Mouse (Mus musculus) hindbrain, embryonic 16.5 days (tissue): Measurements from ENCODE around the gene Vmn1r172. TPM values are rescaled to one million over a fixed set of nuclear protein-coding genes. Genes with fewer than 3 reads are reported as not detected.
"Not testable (repeated sequence)": the region's sequence is repeated elsewhere in the genome, so short reads cannot be mapped to it uniquely, and the experiment has no call there.

Experiments
- ATAC-seq: fragments of 200-750 bp; cut with Nextera tagmentation; 2 replicates; pipeline ENCODE4 v1.8.0; 2017; ENCODE audit warnings: moderate TSS enrichment, moderate library complexity
- H3K27ac ChIP-seq: fragments of 300-500 bp; sonication (generic); 2 replicates; pipeline ENCODE4 v1.5.1; 2014; ENCODE audit warnings: low read depth, mild to moderate bottlenecking, control low read depth, low read length, moderate library complexity
- H3K27me3 ChIP-seq: fragments of 300-500 bp; sonication (generic); replicated peaks from 2 replicates; pipeline ENCODE4 v1.6.1; 2014; ENCODE audit warnings: low read length; ENCODE audit not compliant: control insufficient read depth, insufficient read depth
- H3K36me3 ChIP-seq: fragments of 300-500 bp; sonication (generic); 2 replicates; pipeline ENCODE4 v1.6.1; 2014; ENCODE audit warnings: mild to moderate bottlenecking, low read length, moderate library complexity, mixed read lengths; ENCODE audit not compliant: control insufficient read depth, insufficient read depth
- H3K4me1 ChIP-seq: fragments of 300-500 bp; sonication (generic); 2 replicates; pipeline ENCODE4 v1.6.1; 2014; ENCODE audit warnings: low read depth, low read length; ENCODE audit not compliant: control insufficient read depth, insufficient read depth
- H3K4me2 ChIP-seq: fragments of 300-500 bp; sonication (generic); 2 replicates; pipeline ENCODE4 v1.6.1; 2014; ENCODE audit warnings: mild to moderate bottlenecking, low read length, control low read depth, moderate library complexity
- H3K4me3 ChIP-seq: fragments of 300-500 bp; sonication (generic); 2 replicates; pipeline ENCODE4 v1.5.1; 2014; ENCODE audit warnings: mild to moderate bottlenecking, low read length, control low read depth, moderate library complexity
- H3K9ac ChIP-seq: fragments of 300-500 bp; sonication (generic); 2 replicates; pipeline ENCODE4 v1.6.1; 2014; ENCODE audit warnings: low read depth, mild to moderate bottlenecking, control low read depth, low read length, moderate library complexity
- H3K9me3 ChIP-seq: fragments of 300-500 bp; sonication (generic); 2 replicates; pipeline ENCODE4 v1.6.1; 2014; ENCODE audit warnings: mild to moderate bottlenecking, low read length, moderate library complexity; ENCODE audit not compliant: control insufficient read depth
- WGBS: fragments of 180-500 bp; shearing (Covaris S2); extraction: QIAGEN DNeasy Blood & Tissue Kit; methylation state at CpG from one replicate; pipeline ENCODE4 v1.1.7; 2014; 5-methylcytosine and 5-hydroxymethylcytosine counted together
- polyA plus RNA-seq: library from polyadenylated mRNA; unstranded; fragments of >200 nt; fragmentation: Nextera tagmentation; extraction: Ambion mirVana; gene quantifications from 2 replicates; pipeline ENCODE4 v1.2.1, GENCODE M21; 2015

Vmn1r172 gene
- not detected in 2 replicates for polyA plus RNA-seq

DNA sequence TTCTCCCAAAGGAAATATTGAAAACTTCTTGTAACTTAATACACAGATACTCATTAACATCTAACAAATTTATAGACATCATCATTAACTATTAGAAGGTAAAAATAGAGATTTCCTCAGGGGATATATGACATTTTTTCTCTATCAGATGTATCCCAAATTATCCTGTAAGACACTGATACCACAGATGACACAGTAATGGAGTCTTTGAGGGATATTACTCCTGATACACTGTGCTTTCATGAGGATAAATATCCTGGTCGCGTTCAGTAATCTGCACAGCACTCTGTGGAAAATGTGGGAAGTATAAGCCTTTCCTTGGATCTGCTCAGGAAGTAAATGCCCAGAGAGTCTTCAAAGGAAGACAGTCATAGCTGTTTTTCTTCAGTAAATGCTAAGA, at the start of gene Vmn1r172:
TSS of gene Vmn1r172 (plus strand) at position 301 of the 400 bp plus-strand sequence.
- ATAC-seq: no peak
- WGBS: 63% methylated on average over 2 of the region's 2 CpGs

GRCm38 (mm10) chr7:23630422-23630821, 27.7 kb upstream of the Vmn1r172 start, which contains the start of gene Vmn1r171:
Vmn1r171 (plus strand) TSS chr7:23630722.
- Histone ChIP-seq H3K27me3 (no peaks in the 10 kb centered on the region), H3K4me1 (no peaks in the 10 kb centered on the region), H3K4me3 (no peak within 1 kb of the TSS), H3K9ac (no peak within 1 kb of the TSS), H3K9me3 (peaks cover 4% of the 10 kb centered on the region), H3K36me3 (no peaks in the 10 kb centered on the region), H3K27ac (no peak within 1 kb of the TSS), H3K4me2 (no peak within 1 kb of the TSS)
- ATAC-seq: no peak

More for the DNA sequence above, at the start of gene Vmn1r172:
- H3K27ac ChIP-seq: no peak within 1 kb of the TSS
- H3K27me3 ChIP-seq: no peaks in the 10 kb centered on the region
- peaks cover 2% of the 10 kb centered on the region; the same call in 1 of the 2 replicates for H3K9me3 ChIP-seq
- no peaks in the 10 kb centered on the region for H3K4me1 ChIP-seq
- H3K36me3 ChIP-seq: no peaks in the 10 kb centered on the region
- no peak within 1 kb of the TSS for H3K4me3 ChIP-seq
- no peak within 1 kb of the TSS for H3K9ac ChIP-seq
- H3K4me2 ChIP-seq: no peak within 1 kb of the TSS

DNA sequence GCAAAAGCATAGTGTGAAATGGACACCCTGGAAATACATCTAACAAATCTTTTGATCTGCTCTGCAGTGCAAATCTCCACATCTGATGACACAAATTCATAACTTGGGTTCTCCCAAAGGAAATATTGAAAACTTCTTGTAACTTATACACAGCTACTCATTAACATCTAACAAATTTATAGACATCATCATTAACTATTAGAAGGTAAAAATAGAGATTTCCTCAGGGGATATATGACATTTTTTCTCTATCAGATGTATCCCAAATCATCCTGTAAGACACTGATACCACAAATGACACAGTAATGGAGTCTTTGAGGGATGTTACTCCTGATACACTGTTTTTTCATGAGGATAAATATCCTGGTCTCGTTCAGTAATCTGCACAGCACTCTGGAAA, 42.3 kb downstream of the Vmn1r172 start, which contains the start of gene Vmn1r173:
TSS of gene Vmn1r173 (plus strand) at position 301 of the 400 bp plus-strand sequence.
- H3K36me3 ChIP-seq: not testable (repeated sequence)

More for the DNA sequence above, 42.3 kb downstream of the Vmn1r172 start, which contains the start of gene Vmn1r173:
- H3K9ac ChIP-seq, H3K4me1 ChIP-seq, H3K4me2 ChIP-seq, H3K9me3 ChIP-seq, H3K4me3 ChIP-seq, ATAC-seq, H3K27me3 ChIP-seq, H3K27ac ChIP-seq: not testable (repeated sequence)
- WGBS: 58% methylated on average over 1 of the region's 1 CpGs

Other genes starting within 250 kb of the Vmn1r172 start
- not detected in 2 replicates for gene Vmn1r167, start 151.1 kb upstream of the Vmn1r172 start, polyA plus RNA-seq
- gene Vmn1r168, start 118.6 kb upstream of the Vmn1r172 start, polyA plus RNA-seq: not detected in 2 replicates
- not detected in 2 replicates for gene Vmn1r169, start 82.8 kb upstream of the Vmn1r172 start, polyA plus RNA-seq
- not detected in 2 replicates for gene Vmn1r170, start 52.1 kb upstream of the Vmn1r172 start, polyA plus RNA-seq
- gene Vmn1r171, start 27.6 kb upstream of the Vmn1r172 start, polyA plus RNA-seq: not detected in 2 replicates
- not detected in 2 replicates for gene Vmn1r173, start 42.4 kb downstream of the Vmn1r172 start, polyA plus RNA-seq
- not detected in 2 replicates for gene Vmn1r174, start 94.0 kb downstream of the Vmn1r172 start, polyA plus RNA-seq
- not detected in 2 replicates for gene Vmn1r175, start 152.3 kb downstream of the Vmn1r172 start, polyA plus RNA-seq
- gene Vmn1r176, start 179.1 kb downstream of the Vmn1r172 start, polyA plus RNA-seq: not detected in 2 replicates
- not detected in 2 replicates for gene Vmn1r177, start 208.1 kb downstream of the Vmn1r172 start, polyA plus RNA-seq
- gene Vmn1r178, start 233.7 kb downstream of the Vmn1r172 start, polyA plus RNA-seq: not detected in 2 replicates